Mouse (Mus musculus) CD4-positive naive resting alpha-beta T cell, adult 76 days (primary cell): ENCODE data around the gene Gnai2. TPM values are rescaled to one million over a fixed set of nuclear protein-coding genes. Genes with fewer than 3 reads are reported as not detected.

Experiments used
- total RNA-seq: library from RNA; stranded (reverse); gene quantifications from one replicate; pipeline ENCODE4 v1.2.4, GENCODE M21; 2023

Gene Gnai2
- 430 TPM for total RNA-seq

GRCm38 (mm10) chr9:107635279-107636028, at the start of gene Gnai2:
TSS of gene Gnai2 (minus strand) at chr9:107635367.

GRCm38 (mm10) chr9:107679501-107679900, 44.3 kb upstream of the Gnai2 start, which contains the start of gene Gnat1:
TSS of gene Gnat1 (minus strand) at chr9:107679712.

GRCm38 (mm10) chr9:107669480-107669945, 34.3 kb upstream of the Gnai2 start, which contains the start of gene Slc38a3:
TSS of gene Slc38a3 (minus strand) at chr9:107669530.

GRCm38 (mm10) chr9:107608741-107609432, 26.3 kb downstream of the Gnai2 start, which contains the start of gene Sema3b:
TSS of gene Sema3b (minus strand) at chr9:107609229.

GRCm38 (mm10) chr9:107586974-107587832, 48.0 kb downstream of the Gnai2 start, which contains the start of gene Ifrd2:
TSS of gene Ifrd2 (plus strand) at chr9:107587642.

GRCm38 (mm10) chr9:107580501-107581317, 54.5 kb downstream of the Gnai2 start, which contains the start of gene Hyal3:
TSS of gene Hyal3 (plus strand) at chr9:107580818.

GRCm38 (mm10) chr9:107578587-107578986, 56.6 kb downstream of the Gnai2 start, which contains the start of gene Naa80:
TSS of gene Naa80 (plus strand) at chr9:107578887.

GRCm38 (mm10) chr9:107576357-107577107, 58.6 kb downstream of the Gnai2 start, which contains the start of gene Hyal1:
TSS of gene Hyal1 (plus strand) at chr9:107576927.

GRCm38 (mm10) chr9:107567702-107568319, 67.4 kb downstream of the Gnai2 start, which contains the start of gene Hyal2:
TSS of gene Hyal2 (plus strand) at chr9:107567945.

Other genes starting within 250 kb of the Gnai2 start
- 0.70 TPM for gene Cacna2d2, start 235.8 kb downstream of the Gnai2 start, total RNA-seq
- gene Tmem115, start 101.4 kb downstream of the Gnai2 start, total RNA-seq: 24.4 TPM
- 16.0 TPM for gene Cyb561d2, start 93.2 kb downstream of the Gnai2 start, total RNA-seq
- gene Nprl2, start 93.1 kb downstream of the Gnai2 start, total RNA-seq: 18.9 TPM
- gene Zmynd10, start 88.1 kb downstream of the Gnai2 start, total RNA-seq: 1.2 TPM
- gene Rassf1, start 83.8 kb downstream of the Gnai2 start, total RNA-seq: 74.0 TPM
- 13.3 TPM for gene Tusc2, start 72.1 kb downstream of the Gnai2 start, total RNA-seq
- 2.3 TPM for gene Hyal2, start 67.4 kb downstream of the Gnai2 start, total RNA-seq
- gene Hyal1, start 58.4 kb downstream of the Gnai2 start, total RNA-seq: 2.1 TPM
- gene Naa80, start 56.5 kb downstream of the Gnai2 start, total RNA-seq: 9.5 TPM
- gene Hyal3, start 54.5 kb downstream of the Gnai2 start, total RNA-seq: 1.3 TPM
- 19.8 TPM for gene Ifrd2, start 47.7 kb downstream of the Gnai2 start, total RNA-seq
- gene Sema3b, start 26.1 kb downstream of the Gnai2 start, total RNA-seq: 0.15 TPM
- not detected for gene Slc38a3, start 34.2 kb upstream of the Gnai2 start, total RNA-seq
- 2.1 TPM for gene Gnat1, start 44.3 kb upstream of the Gnai2 start, total RNA-seq
- gene Sema3f, start 75.1 kb upstream of the Gnai2 start, total RNA-seq: 1.3 TPM
- gene Rbm5, start 135.6 kb upstream of the Gnai2 start, total RNA-seq: 249 TPM
- 149 TPM for gene Rbm6, start 237.9 kb upstream of the Gnai2 start, total RNA-seq